Mouse (Mus musculus) lung, embryonic 15.5 days (tissue): Measurements from ENCODE around the gene Tra2a. TPM values are rescaled to one million over a fixed set of nuclear protein-coding genes. Genes with fewer than 3 reads are reported as not detected.
"Not testable (repeated sequence)": the region's sequence is repeated elsewhere in the genome, so short reads cannot be mapped to it uniquely, and the experiment has no call there.

ENCODE experiments used
- ATAC-seq: fragments of 200-750 bp; cut with Nextera tagmentation; 2 replicates; pipeline ENCODE4 v1.8.0; 2017; ENCODE audit warnings: moderate number of reproducible peaks, borderline replicate concordance; ENCODE audit not compliant: low FRiP score, low TSS enrichment; ENCODE audit errors: extremely low read depth
- H3K27ac ChIP-seq: fragments of 300-500 bp; sonication (generic); 2 replicates; pipeline ENCODE4 v1.5.1; 2015; ENCODE audit warnings: moderate library complexity, mild to moderate bottlenecking, inconsistent platforms
- H3K27me3 ChIP-seq: fragments of 300-500 bp; sonication (generic); 2 replicates; pipeline ENCODE4 v1.6.1; 2015; ENCODE audit warnings: inconsistent platforms
- H3K36me3 ChIP-seq: fragments of 300-500 bp; sonication (generic); 2 replicates; pipeline ENCODE4 v1.6.1; 2015; ENCODE audit warnings: inconsistent platforms
- H3K4me1 ChIP-seq: fragments of 300-500 bp; sonication (generic); 2 replicates; pipeline ENCODE4 v1.6.1; 2015; ENCODE audit warnings: inconsistent platforms
- H3K4me2 ChIP-seq: fragments of 300-500 bp; sonication (generic); 2 replicates; pipeline ENCODE4 v1.6.1; 2015; ENCODE audit warnings: inconsistent platforms, mild to moderate bottlenecking, moderate library complexity
- H3K4me3 ChIP-seq: fragments of 300-500 bp; sonication (generic); 2 replicates; pipeline ENCODE4 v1.5.1; 2015; ENCODE audit warnings: mild to moderate bottlenecking, inconsistent platforms
- H3K9ac ChIP-seq: fragments of 300-500 bp; sonication (generic); 2 replicates; pipeline ENCODE4 v1.6.1; 2015; ENCODE audit warnings: inconsistent platforms
- H3K9me3 ChIP-seq: fragments of 300-500 bp; sonication (generic); 2 replicates; pipeline ENCODE4 v1.6.1; 2016; ENCODE audit warnings: inconsistent platforms
- whole genome bisulfite sequencing: fragments of 180-500 bp; shearing (Covaris S2); methylation state at CpG from one replicate; pipeline ENCODE4 v1.1.7; 2015; 5-methylcytosine and 5-hydroxymethylcytosine counted together
- polyA plus RNA-seq: library from polyadenylated mRNA; unstranded; fragments of >200 nt; fragmentation: Nextera tagmentation; extraction: Ambion mirVana; gene quantifications from 2 replicates; pipeline ENCODE4 v1.2.1, GENCODE M21; 2015

Gene Tra2a
- polyA plus RNA-seq, 1 experiment from 2014 or later: 113 TPM

DNA sequence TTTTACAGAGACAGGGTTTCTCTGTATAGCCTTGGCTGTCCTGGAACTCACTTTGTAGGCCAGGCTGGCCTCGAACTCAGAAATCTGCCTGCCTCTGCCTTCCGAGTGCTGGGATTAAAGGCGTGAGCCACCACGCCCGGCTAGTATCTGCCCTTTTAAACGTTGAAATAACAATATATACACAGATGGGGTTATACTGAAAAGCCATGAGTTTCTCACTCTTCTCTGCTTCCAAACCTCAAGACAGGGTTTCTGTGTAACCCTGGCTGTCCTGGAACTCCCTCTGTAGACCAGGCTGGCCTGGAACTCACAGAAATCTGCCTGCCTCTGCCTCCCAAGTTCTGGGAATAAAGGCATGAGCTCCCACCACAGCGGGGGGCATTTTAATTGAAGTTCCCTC is 613 bp upstream of the Tra2a start:
- WGBS: 82% methylated on average over 7 of the region's 7 CpGs
- peaks cover 25% of the 10 kb centered on the region for H3K4me1 ChIP-seq
- H3K36me3 ChIP-seq, H3K9ac ChIP-seq, H3K9me3 ChIP-seq, ATAC-seq, H3K27me3 ChIP-seq: not testable (repeated sequence)
- peak overlapping the region; percentile 98; the same call in 1 of the 2 replicates for H3K27ac ChIP-seq
- H3K4me3 ChIP-seq: peak overlapping the region; percentile 96; the same call in 1 of the 2 replicates
- peak overlapping the region; percentile 58 for H3K4me2 ChIP-seq

GRCm38 (mm10) chr6:49263081-49263846 is 569 bp downstream of the Tra2a start:
- WGBS: under 1% methylated on average over 61 of the region's 71 CpGs
- Histone ChIP-seq H3K4me3 (peak overlapping the region; percentile 96), H3K9ac (peak overlapping the region; percentile 98), H3K27me3 (no peaks in the 10 kb centered on the region), H3K27ac (peak overlapping the region; percentile 98), H3K9me3 (no peaks in the 10 kb centered on the region), H3K36me3 (no peaks in the 10 kb centered on the region), H3K4me1 (peaks cover 25% of the 10 kb centered on the region), H3K4me2 (peak overlapping the region; percentile 58)
- peak; percentile 77 for ATAC-seq

- Histone ChIP-seq H3K9ac (peak overlapping the region; percentile 98), H3K27me3 (no peaks in the 10 kb centered on the region), H3K27ac (no peak overlapping the region), H3K9me3 (no peaks in the 10 kb centered on the region), H3K4me1 (peaks cover 31% of the 10 kb centered on the region), H3K4me3 (peak overlapping the region; percentile 96), H3K36me3 (no peaks in the 10 kb centered on the region), H3K4me2 (peak overlapping the region; percentile 58)
- WGBS: 0% methylated on average over 9 of the region's 9 CpGs
- ATAC-seq: no peak
Observed at GRCm38 (mm10) chr6:49262421-49262820, 1.4 kb downstream of the Tra2a start.

DNA sequence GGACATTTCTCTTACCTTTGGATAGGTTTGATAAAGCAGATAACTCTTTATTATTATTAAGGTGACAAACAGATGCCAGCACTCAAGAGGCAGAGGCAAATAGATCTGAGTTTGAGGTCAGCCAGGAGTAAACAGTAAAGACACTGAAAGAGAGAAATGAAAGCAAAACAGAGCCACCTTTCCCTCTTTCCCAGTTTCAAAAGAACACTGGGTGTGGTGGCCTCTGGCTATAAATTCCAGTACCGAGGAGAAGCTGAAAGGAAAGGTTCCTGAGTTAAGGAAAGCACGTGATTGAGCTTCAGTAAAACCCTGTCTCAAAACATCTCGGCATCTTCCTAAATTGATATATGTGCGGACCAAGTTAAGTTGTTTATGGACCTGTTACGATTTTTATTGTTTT is 4.1 kb downstream of the Tra2a start:
- WGBS: 53% methylated on average over 5 of the region's 5 CpGs
- Histone ChIP-seq H3K9ac (no peak overlapping the region), H3K27ac (no peak overlapping the region), H3K4me2 (no peak overlapping the region), H3K36me3 (no peaks in the 10 kb centered on the region), H3K9me3 (no peaks in the 10 kb centered on the region), H3K27me3 (no peaks in the 10 kb centered on the region), H3K4me3 (no peak overlapping the region), H3K4me1 (peaks cover 31% of the 10 kb centered on the region)
- ATAC-seq: no peak

DNA sequence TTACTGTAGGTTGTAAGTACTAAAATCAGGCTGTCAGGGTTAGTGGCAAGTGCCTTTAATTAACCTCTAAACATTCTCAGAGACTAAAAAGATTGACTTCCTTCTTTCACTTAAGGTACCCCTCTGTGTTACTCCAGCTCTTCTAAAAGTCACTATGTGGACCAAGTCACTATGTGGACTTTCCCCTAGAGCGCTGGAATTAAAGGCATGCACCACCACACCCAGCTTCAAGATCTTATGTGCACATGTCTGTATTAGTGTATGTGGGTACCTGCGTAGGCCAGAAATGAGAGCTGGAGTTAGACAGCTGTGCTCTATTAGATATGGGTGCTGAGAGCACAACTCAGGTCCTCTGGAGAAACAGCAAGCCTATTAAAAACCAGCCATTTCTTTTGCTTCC is 6.0 kb downstream of the Tra2a start:
- Histone ChIP-seq H3K27me3 (no peaks in the 10 kb centered on the region), H3K9ac (no peak overlapping the region), H3K4me1 (peaks cover 31% of the 10 kb centered on the region), H3K9me3 (no peaks in the 10 kb centered on the region), H3K4me3 (no peak overlapping the region), H3K4me2 (no peak overlapping the region), H3K27ac (no peak overlapping the region), H3K36me3 (no peaks in the 10 kb centered on the region)
- WGBS: 89% methylated on average over 2 of the region's 2 CpGs
- no peak for ATAC-seq

DNA sequence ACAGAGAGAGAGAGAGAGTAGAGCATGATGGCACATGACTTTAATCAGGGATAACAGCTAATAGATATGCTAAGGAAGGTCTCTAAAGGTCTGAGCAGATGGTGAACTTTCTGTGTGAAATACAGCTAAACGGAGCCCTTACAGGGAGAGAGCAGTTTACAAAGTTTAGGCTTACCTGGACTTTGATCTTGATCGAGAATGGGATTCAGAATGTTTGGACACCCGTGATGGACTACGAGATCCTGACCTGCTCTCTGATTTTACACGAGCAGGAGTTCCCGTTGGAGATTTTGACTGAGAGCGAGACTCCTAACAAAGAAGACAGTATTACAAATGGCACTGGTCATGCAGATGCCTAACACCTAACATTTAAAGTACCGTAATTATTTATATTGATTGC is 11.6 kb downstream of the Tra2a start:
- peaks cover 44% of the 10 kb centered on the region for H3K36me3 ChIP-seq
- no peaks in the 10 kb centered on the region for H3K9me3 ChIP-seq
- WGBS: 85% methylated on average over 8 of the region's 8 CpGs
- H3K27me3 ChIP-seq: no peaks in the 10 kb centered on the region
- ATAC-seq: no peak
- no peak overlapping the region for H3K4me3 ChIP-seq
- H3K9ac ChIP-seq: no peak overlapping the region
- H3K4me2 ChIP-seq: no peak overlapping the region
- no peak overlapping the region for H3K27ac ChIP-seq
- no peaks in the 10 kb centered on the region for H3K4me1 ChIP-seq

DNA sequence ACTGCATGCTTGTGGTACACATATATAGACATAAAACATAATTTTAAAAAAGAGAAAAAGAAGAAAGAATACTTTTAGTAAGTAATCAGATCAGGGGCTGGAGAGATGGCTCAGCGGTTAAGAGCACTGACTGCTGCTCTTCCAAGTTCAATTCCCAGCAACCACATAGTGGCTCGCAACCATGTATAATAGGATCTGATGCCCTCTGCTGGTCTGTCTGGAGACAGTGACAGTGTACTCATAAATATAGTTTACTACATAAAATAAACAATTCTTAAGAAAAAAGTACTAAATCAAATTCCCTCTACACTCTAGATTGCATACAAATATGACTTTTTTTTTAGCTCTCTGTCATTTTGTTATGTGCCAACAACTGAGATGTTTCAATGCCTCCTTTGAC is 12.6 kb downstream of the Tra2a start:
- no peaks in the 10 kb centered on the region for H3K4me1 ChIP-seq
- WGBS: 95% methylated on average over 2 of the region's 2 CpGs
- H3K9me3 ChIP-seq: no peaks in the 10 kb centered on the region
- peaks cover 51% of the 10 kb centered on the region for H3K36me3 ChIP-seq
- no peak for ATAC-seq
- H3K27ac ChIP-seq: no peak overlapping the region
- no peak overlapping the region for H3K4me3 ChIP-seq
- no peaks in the 10 kb centered on the region for H3K27me3 ChIP-seq
- no peak overlapping the region for H3K9ac ChIP-seq
- H3K4me2 ChIP-seq: no peak overlapping the region

DNA sequence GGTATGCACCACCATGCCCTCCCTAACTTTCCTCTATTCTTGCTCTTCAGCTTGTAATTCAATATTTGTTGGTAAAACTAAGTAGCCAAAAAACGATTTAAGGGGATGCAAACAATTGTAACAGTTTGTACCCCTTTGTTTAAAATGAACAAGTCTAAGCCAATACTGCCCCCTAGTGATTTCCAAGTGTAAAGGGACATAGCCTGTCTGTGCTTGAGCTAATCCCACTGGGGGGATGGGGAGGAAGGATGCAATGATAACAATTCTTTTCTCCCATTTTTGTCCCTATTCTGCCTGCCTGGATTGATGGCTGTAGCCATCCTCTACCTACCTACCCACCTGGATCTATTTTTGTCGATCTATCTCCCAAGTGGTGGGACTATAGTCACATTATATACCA is 16.6 kb downstream of the Tra2a start:
- no peak for ATAC-seq
- WGBS: 55% methylated on average over 2 of the region's 2 CpGs

GRCm38 (mm10) chr6:49242331-49242730 is 21.5 kb downstream of the Tra2a start:
- Histone ChIP-seq H3K36me3 (peaks cover 46% of the 10 kb centered on the region), H3K9me3 (no peaks in the 10 kb centered on the region), H3K4me2 (no peak overlapping the region), H3K4me1 (no peaks in the 10 kb centered on the region), H3K9ac (no peak overlapping the region), H3K27ac (no peak overlapping the region), H3K4me3 (no peak overlapping the region), H3K27me3 (no peaks in the 10 kb centered on the region)
- 85% methylated on average over 1 of the region's 1 CpGs for WGBS
- no peak for ATAC-seq

More for the DNA sequence above, 16.6 kb downstream of the Tra2a start:
- H3K4me2 ChIP-seq: no peak overlapping the region
- peaks cover 82% of the 10 kb centered on the region for H3K36me3 ChIP-seq
- no peaks in the 10 kb centered on the region for H3K9me3 ChIP-seq
- no peak overlapping the region for H3K27ac ChIP-seq
- H3K9ac ChIP-seq: no peak overlapping the region
- no peak overlapping the region for H3K4me3 ChIP-seq
- no peaks in the 10 kb centered on the region for H3K27me3 ChIP-seq
- H3K4me1 ChIP-seq: no peaks in the 10 kb centered on the region

GRCm38 (mm10) chr6:49241562-49241961 is 22.3 kb downstream of the Tra2a start:
- Histone ChIP-seq H3K9me3 (no peaks in the 10 kb centered on the region), H3K9ac (no peak overlapping the region), H3K36me3 (peaks cover 43% of the 10 kb centered on the region), H3K4me3 (no peak overlapping the region), H3K4me2 (no peak overlapping the region), H3K27me3 (no peaks in the 10 kb centered on the region), H3K4me1 (no peaks in the 10 kb centered on the region), H3K27ac (no peak overlapping the region)
- no peak for ATAC-seq
- 94% methylated on average over 1 of the region's 1 CpGs for WGBS

DNA sequence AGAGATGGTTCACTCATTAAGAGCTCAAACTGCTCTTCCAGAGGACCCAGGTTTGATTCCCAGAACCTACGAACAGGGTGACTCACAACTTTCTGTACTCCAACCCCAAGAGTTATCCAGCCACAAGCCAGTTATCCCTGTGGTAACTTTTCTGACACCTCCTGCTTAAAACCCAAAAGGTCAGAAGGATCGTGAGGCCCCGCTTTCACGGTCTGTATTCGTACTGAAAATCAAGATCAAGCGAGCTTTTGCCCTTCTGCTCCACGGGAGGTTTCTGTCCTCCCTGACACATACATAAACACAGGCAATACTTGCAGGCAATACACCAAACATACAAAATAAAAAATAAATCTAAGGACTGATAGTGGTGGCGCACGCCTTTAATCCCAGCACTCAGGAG is 27.5 kb downstream of the Tra2a start:
- Histone ChIP-seq H3K4me2 (no peak overlapping the region), H3K4me3 (no peak overlapping the region), H3K27ac (no peak overlapping the region), H3K9ac (no peak overlapping the region), H3K36me3 (0 out of 2 replicates have a peak, but pooled peaks cover 2% of the 10 kb centered on the region), H3K9me3 (no peaks in the 10 kb centered on the region), H3K4me1 (no peaks in the 10 kb centered on the region), H3K27me3 (no peaks in the 10 kb centered on the region)
- peak; percentile 100 for ATAC-seq
- WGBS: 50% methylated on average over 9 of the region's 9 CpGs

GRCm38 (mm10) chr6:49233356-49233755 is 30.5 kb downstream of the Tra2a start:
- Histone ChIP-seq H3K4me3 (no peak overlapping the region), H3K4me1 (no peaks in the 10 kb centered on the region), H3K9ac (no peak overlapping the region), H3K27me3 (no peaks in the 10 kb centered on the region), H3K36me3 (no peaks in the 10 kb centered on the region), H3K9me3 (no peaks in the 10 kb centered on the region), H3K4me2 (no peak overlapping the region), H3K27ac (no peak overlapping the region)
- 52% methylated on average over 4 of the region's 4 CpGs for WGBS
- ATAC-seq: no peak
